15 mouse cellular contexts compared by ENCODE assay signal in genomic region chr12:108826282-108826957, GRCm38 (mm10). TPM values are rescaled to one million over a fixed set of nuclear protein-coding genes. Genes with fewer than 3 reads are reported as not detected.
DNase-seq lines count a peak whose midpoint lies in the region; ATAC-seq lines count a peak whose summit lies in the region.
"Had no signal": no experiment of that assay in that cellular context is flagged by ENCODE, and none has a peak within 500 bp of the region (broad histone marks: within the 10 kb centered on the region; RNA-seq: fewer than 3 reads in every experiment).

No protein-coding gene starts in this region.

- no peak overlapping the region for H3K4me2 ChIP-seq in lung, embryonic 15.5 days
- H3K4me2 ChIP-seq: hindbrain, embryonic 13.5 days; midbrain, embryonic 13.5 days; neural tube, embryonic 12.5 days had no signal

- no peaks in the 10 kb centered on the region for H3K27me3 ChIP-seq in lung, embryonic 15.5 days
- H3K27me3 ChIP-seq: hindbrain, embryonic 13.5 days; midbrain, embryonic 13.5 days; neural tube, embryonic 12.5 days had no signal

- H3K4me1 ChIP-seq in lung, embryonic 15.5 days, result peaks cover 6% of the 10 kb centered on the region; the same call in 1 of the 2 replicates
- H3K4me1 ChIP-seq: forebrain, embryonic 10.5 days; hindbrain, embryonic 13.5 days; midbrain, embryonic 13.5 days; neural tube, embryonic 12.5 days had no signal

- DNase-seq in lung, postnatal 4 days, result no peak
- peak; percentile 85 for DNase-seq in cerebellum, adult 11 months
- DNase-seq in cerebellum, adult 9-11 months, result peak; percentile 92
- DNase-seq in ovary, postnatal 10 days (ENCODE audit: low spot score), result no peak
- DNase-seq in gastrocnemius, adult 8-10 months (ENCODE audit: low spot score in 2 of 2), result no peak
- DNase-seq in urinary bladder, postnatal 25 days (ENCODE audit: low spot score), result no peak
- DNase-seq: gastrocnemius, postnatal 36 days; kidney, adult 18-20 months; kidney, postnatal 4 days had no signal

- WGBS in lung, embryonic 15.5 days, result 92% methylated on average over 19 of the region's 19 CpGs

- H3K36me3 ChIP-seq in lung, embryonic 15.5 days, result no peaks in the 10 kb centered on the region

- H3K9ac ChIP-seq in lung, embryonic 15.5 days, result no peak overlapping the region
- H3K9ac ChIP-seq: hindbrain, embryonic 13.5 days; midbrain, embryonic 13.5 days; neural tube, embryonic 12.5 days had no signal

- no peaks in the 10 kb centered on the region for H3K9me3 ChIP-seq in lung, embryonic 15.5 days
- H3K9me3 ChIP-seq: hindbrain, embryonic 13.5 days; midbrain, embryonic 13.5 days; neural tube, embryonic 12.5 days had no signal

- no peak overlapping the region for H3K27ac ChIP-seq in lung, embryonic 15.5 days
- H3K27ac ChIP-seq: forebrain, embryonic 10.5 days; hindbrain, embryonic 13.5 days; midbrain, embryonic 13.5 days; neural tube, embryonic 12.5 days had no signal

- ATAC-seq in lung, embryonic 15.5 days (ENCODE audit: borderline replicate concordance, extremely low read depth, low FRiP score, low TSS enrichment), result peak; percentile 15; the same call in 1 of the 2 replicates
- ATAC-seq: lung, postnatal 0 days; midbrain, embryonic 13.5 days had no signal

- no peak overlapping the region for H3K4me3 ChIP-seq in lung, embryonic 15.5 days
- H3K4me3 ChIP-seq: forebrain, embryonic 10.5 days; hindbrain, embryonic 13.5 days; midbrain, embryonic 13.5 days; neural tube, embryonic 12.5 days had no signal

RNA-seq across cellular contexts. Expression of gene Slc25a29, which starts 9.3 kb away (rescaled TPM):
- 8.0 and 8.6 TPM in 2 replicates for polyA plus RNA-seq in lung, embryonic 15.5 days (2015; fragmentation: Nextera tagmentation; extraction: Ambion mirVana)
- 10 to 100 TPM in 1 of 4 experiments, 1 to 10 TPM in 3; 8.5 to 10.5 (median 8.9) TPM for total RNA-seq in gastrocnemius, adult 8-10 months (2022)

RNA-seq across cellular contexts. Expression of gene Slc25a47, which starts 9.4 kb away (rescaled TPM):
- polyA plus RNA-seq in lung, embryonic 15.5 days (2015; fragmentation: Nextera tagmentation; extraction: Ambion mirVana), result 9.7 and 10.1 TPM in 2 replicates
- total RNA-seq in gastrocnemius, adult 8-10 months (2022), result 1 to 10 TPM; 4.0 to 7.5 (median 5.8) TPM

RNA-seq across cellular contexts. Expression of gene Yy1, which starts 33.6 kb away (rescaled TPM):
- 19.3 and 21.6 TPM in 2 replicates for polyA plus RNA-seq in lung, embryonic 15.5 days (2015; fragmentation: Nextera tagmentation; extraction: Ambion mirVana)
- total RNA-seq in gastrocnemius, adult 8-10 months (2022), result 10 to 100 TPM; 26.6 to 33.0 (median 29.6) TPM

Comparison
In these comparisons a context has a peak if more than half of its experiments do, and no peak if none do; other contexts are left out.
1. DNase-seq: peak in cerebellum, adult 11 months (single experiment) and cerebellum, adult 9-11 months (single experiment); none in lung, postnatal 4 days (0 of 2), ovary, postnatal 10 days (single experiment), gastrocnemius, adult 8-10 months (0 of 2) and urinary bladder, postnatal 25 days (single experiment).